Mouse (Mus musculus) ES-Bruce4 (cell line): ENCODE data around the gene Gucy2c. TPM values are rescaled to one million over a fixed set of nuclear protein-coding genes. Genes with fewer than 3 reads are reported as not detected.

Experiments
- H3K27ac ChIP-seq: 2 replicates; pipeline ENCODE4 v1.5.1; 2012; ENCODE audit warnings: low read length, inconsistent platforms; ENCODE audit not compliant: insufficient read depth
- H3K27me3 ChIP-seq: 2 replicates; pipeline ENCODE4 v1.6.1; 2012; ENCODE audit warnings: mild to moderate bottlenecking, low read length, inconsistent platforms; ENCODE audit not compliant: control insufficient read depth, poor library complexity, insufficient read depth, severe bottlenecking
- H3K36me3 ChIP-seq: 2 replicates; pipeline ENCODE4 v1.6.1; 2012; ENCODE audit warnings: inconsistent platforms, mild to moderate bottlenecking, low read length, moderate library complexity; ENCODE audit not compliant: control insufficient read depth, poor library complexity, insufficient read depth, severe bottlenecking
- H3K4me1 ChIP-seq: one replicate; pipeline ENCODE4 v1.8.1; 2011; ENCODE audit warnings: low read length; ENCODE audit not compliant: control insufficient read depth, insufficient read depth
- H3K4me3 ChIP-seq: 2 replicates; pipeline ENCODE4 v1.5.1; 2011; ENCODE audit warnings: low read depth, mild to moderate bottlenecking, low read length
- H3K9ac ChIP-seq: 2 replicates; pipeline ENCODE4 v1.6.1; 2012; ENCODE audit warnings: low read depth, mild to moderate bottlenecking, inconsistent platforms; ENCODE audit not compliant: poor library complexity, severe bottlenecking
- H3K9me3 ChIP-seq: replicated peaks from 2 replicates; pipeline ENCODE4 v1.6.1; 2012; ENCODE audit warnings: mild to moderate bottlenecking, low read length, inconsistent platforms; ENCODE audit not compliant: control insufficient read depth, poor library complexity, insufficient read depth, severe bottlenecking
- CTCF ChIP-seq: IDR thresholded peaks from one replicate; pipeline ENCODE4 v1.8.1; 2011; ENCODE audit warnings: low read depth, low read length
- EP300 ChIP-seq: IDR thresholded peaks from 2 replicates; pipeline ENCODE4 v1.6.1; 2011; ENCODE audit warnings: low read depth, low read length; ENCODE audit not compliant: insufficient read depth
- POLR2A ChIP-seq: IDR thresholded peaks from one replicate; pipeline ENCODE4 v1.8.1; 2011; ENCODE audit warnings: low read length; ENCODE audit not compliant: insufficient read depth
- polyA plus RNA-seq: library from polyadenylated mRNA; stranded (reverse); fragments of >200 nt; gene quantifications from 2 replicates; pipeline ENCODE4 v1.2.4, GENCODE M21; 2011; ENCODE audit warnings: low read depth; ENCODE audit not compliant: missing spikeins, insufficient read depth, insufficient read length

The Gucy2c gene
- polyA plus RNA-seq, 1 experiment: not detected

DNA sequence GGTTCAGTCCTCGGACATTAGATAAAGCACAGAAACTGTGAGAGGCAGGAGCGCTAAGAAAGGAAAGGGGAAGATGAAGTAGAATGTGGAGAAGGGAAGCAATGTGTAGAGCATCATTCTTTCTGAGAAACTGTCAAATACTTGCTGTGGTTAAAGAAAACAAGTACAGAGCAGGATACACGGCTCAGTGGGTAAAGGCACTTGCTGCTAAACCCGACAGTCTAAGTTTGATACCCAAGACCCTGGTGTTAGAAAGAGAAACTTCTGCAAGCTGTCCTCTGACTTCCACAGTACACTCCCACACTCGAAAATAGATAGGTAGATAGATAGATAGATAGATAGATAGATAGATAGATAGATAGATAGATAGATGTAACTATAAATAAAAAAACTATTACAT lies 128.2 kb downstream of the Gucy2c start:
- TF ChIP-seq CTCF (no peak), POLR2A (no peak), EP300 (no peak)
- Histone ChIP-seq H3K4me3 (no peak overlapping the region), H3K36me3 (no peaks in the 10 kb centered on the region), H3K9ac (no peak overlapping the region), H3K9me3 (no peaks in the 10 kb centered on the region), H3K27me3 (no peaks in the 10 kb centered on the region), H3K4me1 (no peaks in the 10 kb centered on the region), H3K27ac (no peak overlapping the region)

DNA sequence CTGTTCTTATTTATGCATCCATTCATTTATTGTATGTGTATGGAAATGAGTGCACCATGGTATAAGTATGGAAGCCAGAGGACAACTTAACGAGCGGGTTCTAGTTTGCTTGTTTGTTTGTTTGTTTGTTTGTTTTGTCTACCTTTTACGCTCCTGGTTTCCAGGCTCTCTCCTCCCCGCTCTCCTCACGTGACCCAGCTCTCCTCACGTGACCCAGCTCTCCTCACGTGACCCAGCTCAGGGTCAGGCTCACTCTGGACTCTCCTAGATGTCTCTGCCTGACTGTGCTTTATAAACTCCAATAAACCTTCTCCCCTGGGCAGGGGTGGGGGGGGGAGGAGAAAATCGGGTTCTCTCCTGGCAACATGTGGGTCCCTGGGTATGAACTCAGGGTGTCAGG lies 130.9 kb downstream of the Gucy2c start:
- no peak overlapping the region for H3K4me3 ChIP-seq
- H3K4me1 ChIP-seq: no peaks in the 10 kb centered on the region
- H3K36me3 ChIP-seq: no peaks in the 10 kb centered on the region
- H3K9ac ChIP-seq: no peak overlapping the region
- TF ChIP-seq EP300: no peak
- no peak for TF ChIP-seq CTCF
- TF ChIP-seq POLR2A: no peak
- no peaks in the 10 kb centered on the region for H3K27me3 ChIP-seq
- no peak overlapping the region for H3K27ac ChIP-seq
- no peaks in the 10 kb centered on the region for H3K9me3 ChIP-seq

DNA sequence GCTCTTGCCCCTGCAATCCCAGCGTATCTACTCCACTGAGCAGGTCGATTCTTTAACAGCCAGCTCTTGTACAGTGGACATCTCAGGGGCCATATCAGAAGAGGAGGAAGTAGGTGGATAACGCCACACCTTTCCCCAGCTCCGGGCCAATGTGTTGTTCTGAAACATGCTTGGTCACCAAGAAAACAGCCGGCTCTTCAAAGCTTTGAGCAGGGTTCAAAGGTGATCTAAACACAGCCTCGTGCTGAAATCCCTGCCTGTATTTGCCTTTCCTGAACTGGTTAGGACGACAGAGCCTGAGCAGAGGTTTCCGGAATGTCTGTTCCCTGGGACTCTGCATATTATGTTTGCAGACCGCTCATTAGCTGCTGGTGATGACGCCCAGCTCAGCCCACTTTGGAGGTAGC lies 134.1 kb downstream of the Gucy2c start:
- Histone ChIP-seq H3K9me3 (no peaks in the 10 kb centered on the region; the same call in 1 of the 2 replicates), H3K4me1 (no peaks in the 10 kb centered on the region), H3K4me3 (no peak overlapping the region), H3K27ac (no peak overlapping the region), H3K36me3 (no peaks in the 10 kb centered on the region), H3K9ac (no peak overlapping the region), H3K27me3 (no peaks in the 10 kb centered on the region)
- no peak for TF ChIP-seq EP300
- no peak for TF ChIP-seq CTCF

Other genes with a start within 250 kb of the Gucy2c start
- 1.2 and 1.9 TPM in 2 replicates for gene Plbd1, start 119.8 kb downstream of the Gucy2c start, polyA plus RNA-seq
- 0.46 and 0.63 TPM in 2 replicates for gene Hist4h4, start 22.6 kb upstream of the Gucy2c start, polyA plus RNA-seq
- 34.3 and 45.0 TPM in 2 replicates for gene H2afj, start 26.5 kb upstream of the Gucy2c start, polyA plus RNA-seq
- 0.25 and 0.49 TPM in 2 replicates for gene BC049715, start 45.9 kb upstream of the Gucy2c start, polyA plus RNA-seq
- gene Wbp11, start 46.5 kb upstream of the Gucy2c start, polyA plus RNA-seq: 151 and 164 TPM in 2 replicates
- not detected in 2 replicates for gene Smco3, start 53.7 kb upstream of the Gucy2c start, polyA plus RNA-seq
- not detected in 2 replicates for gene Art4, start 76.0 kb upstream of the Gucy2c start, polyA plus RNA-seq
- gene Mgp, start 94.1 kb upstream of the Gucy2c start, polyA plus RNA-seq: 9.7 and 14.5 TPM in 2 replicates
- gene Erp27, start 140.4 kb upstream of the Gucy2c start, polyA plus RNA-seq: not detected in 2 replicates
- not detected in 2 replicates for gene Pde6h, start 142.1 kb upstream of the Gucy2c start, polyA plus RNA-seq
- 3.0 and 5.1 TPM in 2 replicates for gene Arhgdib, start 160.1 kb upstream of the Gucy2c start, polyA plus RNA-seq